In the genomic region with DNA sequence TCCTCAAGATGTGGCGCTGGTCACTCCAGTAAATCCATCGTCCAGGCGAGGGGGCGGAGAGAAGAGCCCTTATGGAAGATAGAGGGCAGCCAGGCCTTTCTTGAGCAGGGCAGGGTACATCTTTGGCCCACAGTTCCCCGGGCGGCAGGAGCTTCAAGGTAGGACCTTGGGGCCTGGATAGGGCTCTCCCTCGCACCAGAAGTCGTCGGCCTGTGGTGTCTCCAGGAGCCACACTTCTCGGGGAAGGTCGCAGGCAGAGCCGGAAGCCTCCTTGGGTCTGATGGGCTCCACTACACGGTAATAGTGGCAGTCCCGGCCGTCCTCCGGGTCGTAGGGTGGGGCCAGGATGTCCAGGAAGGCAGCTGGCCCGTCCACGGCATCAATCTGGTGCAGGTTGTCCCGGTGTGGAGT, we compare ENCODE assay signal across 8 mouse cellular contexts. TPM values are rescaled to one million over a fixed set of nuclear protein-coding genes. Genes with fewer than 3 reads are reported as not detected.
DNase-seq lines count a peak whose midpoint lies in the region; ATAC-seq lines count a peak whose summit lies in the region.

No protein-coding gene starts in this region.

- no peaks in the 10 kb centered on the region for H3K9me3 ChIP-seq in heart, embryonic 13.5 days
- no peaks in the 10 kb centered on the region for H3K9me3 ChIP-seq in limb, embryonic 10.5 days (replicated peaks)
- H3K9me3 ChIP-seq in midbrain, embryonic 15.5 days = no peaks in the 10 kb centered on the region

- peaks cover 39% of the 10 kb centered on the region for H3K4me1 ChIP-seq in heart, embryonic 13.5 days
- peaks cover 33% of the 10 kb centered on the region for H3K4me1 ChIP-seq in limb, embryonic 10.5 days
- peaks cover 43% of the 10 kb centered on the region for H3K4me1 ChIP-seq in midbrain, embryonic 15.5 days

- peak overlapping the region; percentile 92 for H3K27ac ChIP-seq in heart, embryonic 13.5 days (replicated peaks)
- peak overlapping the region; percentile 98 for H3K27ac ChIP-seq in limb, embryonic 10.5 days
- H3K27ac ChIP-seq in midbrain, embryonic 15.5 days = peak overlapping the region; percentile 97

- H3K4me2 ChIP-seq in heart, embryonic 13.5 days = peak overlapping the region; percentile 98
- peak overlapping the region; percentile 81 for H3K4me2 ChIP-seq in midbrain, embryonic 15.5 days

- peaks cover 9% of the 10 kb centered on the region for H3K36me3 ChIP-seq in heart, embryonic 13.5 days
- H3K36me3 ChIP-seq in limb, embryonic 10.5 days = peaks cover 12% of the 10 kb centered on the region
- no peaks in the 10 kb centered on the region for H3K36me3 ChIP-seq in midbrain, embryonic 15.5 days (replicated peaks)

- WGBS in heart, embryonic 13.5 days = under 1% methylated on average over 20 of the region's 20 CpGs
- whole genome bisulfite sequencing in limb, embryonic 10.5 days = under 1% methylated on average over 20 of the region's 20 CpGs
- 0% methylated on average over 20 of the region's 20 CpGs for WGBS in midbrain, embryonic 15.5 days

- peak overlapping the region; percentile 89 for H3K4me3 ChIP-seq in heart, embryonic 13.5 days
- peak overlapping the region; percentile 84 for H3K4me3 ChIP-seq in limb, embryonic 10.5 days
- H3K4me3 ChIP-seq in midbrain, embryonic 15.5 days = peak overlapping the region; percentile 78

- H3K9ac ChIP-seq in heart, embryonic 13.5 days = peak overlapping the region; percentile 94
- peak overlapping the region; percentile 79 for H3K9ac ChIP-seq in midbrain, embryonic 15.5 days

- DNase-seq in cerebellum, adult 9-10 months = peak; percentile 50
- no peak for DNase-seq in cerebellum, adult 11-12 months
- DNase-seq in B cell, adult 2 months = peak; percentile 10 to 30
- DNase-seq in embryo, embryonic 10 days (ENCODE audit: low spot score) = peak; percentile 57
- no peak for DNase-seq in limb, embryonic 10.5 days (ENCODE audit: low spot score)
- DNase-seq in frontal cortex, postnatal 36 days (ENCODE audit: low spot score in 2 of 2) = no peak

- H3K27me3 ChIP-seq in heart, embryonic 13.5 days (replicated peaks) = no peaks in the 10 kb centered on the region
- no peaks in the 10 kb centered on the region; the same call in 1 of the 2 replicates for H3K27me3 ChIP-seq in limb, embryonic 10.5 days (ENCODE audit: low read depth, poor library complexity, severe bottlenecking)
- H3K27me3 ChIP-seq in midbrain, embryonic 15.5 days (replicated peaks) = peaks cover 2% of the 10 kb centered on the region; the same call in 1 of the 2 replicates

- no peak for ATAC-seq in heart, embryonic 13.5 days (ENCODE audit: extremely low read depth, insufficient number of reproducible peaks, low FRiP score, low TSS enrichment)
- ATAC-seq in midbrain, embryonic 15.5 days (replicated peaks) = no peak; the same call in 1 of the 2 replicates

RNA-seq across cellular contexts. Expression of a gene that starts 0.9 kb away (rescaled TPM):
- 42.8 and 43.2 TPM in 2 replicates for polyA plus RNA-seq in heart, embryonic 13.5 days (2015; fragmentation: Nextera tagmentation; extraction: Ambion mirVana)
- 79.7 and 82.2 TPM in 2 replicates for polyA plus RNA-seq in limb, embryonic 10.5 days (2016; fragmentation: Nextera tagmentation; extraction: Ambion mirVana)
- polyA plus RNA-seq in midbrain, embryonic 15.5 days (2015; fragmentation: Nextera tagmentation; extraction: Ambion mirVana) = 73.8 and 76.5 TPM in 2 replicates

RNA-seq across cellular contexts. Expression of a gene that starts 12.6 kb away (rescaled TPM):
- polyA plus RNA-seq in heart, embryonic 13.5 days (2015; fragmentation: Nextera tagmentation; extraction: Ambion mirVana) = 0.73 and 1.4 TPM in 2 replicates
- polyA plus RNA-seq in limb, embryonic 10.5 days (2016; fragmentation: Nextera tagmentation; extraction: Ambion mirVana) = 0.05 TPM in 1 of 2 replicates, not detected in the other
- polyA plus RNA-seq in midbrain, embryonic 15.5 days (2015; fragmentation: Nextera tagmentation; extraction: Ambion mirVana) = 0.29 and 0.72 TPM in 2 replicates

Comparison
In these comparisons a context has a peak if more than half of its experiments do, and no peak if none do; other contexts are left out.
1. DNase-seq: peak in cerebellum, adult 9-10 months (single experiment), B cell, adult 2 months (2 of 2) and embryo, embryonic 10 days (single experiment); none in cerebellum, adult 11-12 months (single experiment), limb, embryonic 10.5 days (single experiment) and frontal cortex, postnatal 36 days (0 of 2).
2. Peak in every context shown above with its lines, with median percentiles within 50 percentile points of each other: H3K27ac ChIP-seq and H3K4me3 ChIP-seq.